Mouse (Mus musculus): ENCODE results near the gene Wrb.

Gene Wrb

DNA sequence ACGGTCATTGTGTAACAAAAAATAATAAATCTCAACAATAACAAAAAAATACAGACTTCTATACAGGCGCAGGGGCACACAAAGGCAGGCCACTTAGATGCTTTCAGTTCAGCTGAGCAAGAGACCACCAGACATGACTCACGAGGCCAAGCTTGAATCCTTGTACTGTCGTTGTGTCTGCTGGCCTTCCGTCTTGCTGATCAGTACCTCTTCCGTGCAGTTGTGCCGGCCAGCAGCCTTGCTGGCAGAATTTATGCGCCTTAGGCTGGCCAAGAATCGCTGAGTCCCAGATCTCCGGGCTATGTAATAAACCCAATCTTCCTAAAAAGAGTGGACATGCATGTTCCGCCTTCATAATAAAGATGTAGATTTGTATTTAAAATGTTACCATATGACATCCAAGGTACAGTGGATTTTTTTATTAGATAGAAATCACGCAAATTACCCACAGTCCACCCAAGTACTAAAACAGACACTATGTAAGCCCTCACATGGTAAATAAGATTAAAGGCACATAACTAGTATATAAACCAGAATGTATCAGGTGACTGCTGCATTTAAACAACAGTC, 13.4 kb downstream of the Wrb start:
- DNase-seq (ENCODE audit: low read depth, low spot score) = no peak

DNA sequence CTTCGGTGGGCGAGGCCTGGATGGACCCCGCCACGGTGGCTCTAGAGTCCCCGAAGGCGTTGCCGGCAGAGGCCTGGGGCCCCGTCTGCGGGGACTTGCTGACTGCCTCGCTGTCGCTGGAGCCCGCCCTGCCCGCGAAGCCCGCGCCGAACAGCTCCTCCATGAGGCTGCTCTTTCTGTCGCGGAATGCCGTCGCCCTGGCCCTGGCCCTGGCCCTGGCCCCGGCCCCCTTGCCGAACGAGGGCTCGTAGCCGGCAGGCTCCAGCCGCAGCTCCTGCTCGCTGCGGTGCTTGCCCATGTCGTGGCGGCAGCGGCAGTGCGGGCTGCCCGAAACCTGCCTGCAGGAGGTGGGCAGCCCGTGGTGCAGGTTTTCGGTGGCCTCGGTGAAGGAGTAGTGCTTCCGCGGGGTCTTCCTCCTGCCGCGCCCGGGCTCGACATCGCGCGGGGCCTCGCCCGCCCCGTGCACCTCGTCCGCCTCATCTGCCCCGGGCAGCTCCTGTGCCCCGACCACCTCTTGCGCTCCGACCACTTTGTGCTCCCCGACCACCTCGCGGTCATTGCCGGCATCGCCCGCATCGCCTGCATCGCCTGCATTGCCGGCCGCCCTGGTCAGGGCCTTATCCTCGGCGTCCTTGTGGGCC, 14.0 kb downstream of the Wrb start:
- DNase-seq (ENCODE audit: low read depth, low spot score) = no peak

DNA sequence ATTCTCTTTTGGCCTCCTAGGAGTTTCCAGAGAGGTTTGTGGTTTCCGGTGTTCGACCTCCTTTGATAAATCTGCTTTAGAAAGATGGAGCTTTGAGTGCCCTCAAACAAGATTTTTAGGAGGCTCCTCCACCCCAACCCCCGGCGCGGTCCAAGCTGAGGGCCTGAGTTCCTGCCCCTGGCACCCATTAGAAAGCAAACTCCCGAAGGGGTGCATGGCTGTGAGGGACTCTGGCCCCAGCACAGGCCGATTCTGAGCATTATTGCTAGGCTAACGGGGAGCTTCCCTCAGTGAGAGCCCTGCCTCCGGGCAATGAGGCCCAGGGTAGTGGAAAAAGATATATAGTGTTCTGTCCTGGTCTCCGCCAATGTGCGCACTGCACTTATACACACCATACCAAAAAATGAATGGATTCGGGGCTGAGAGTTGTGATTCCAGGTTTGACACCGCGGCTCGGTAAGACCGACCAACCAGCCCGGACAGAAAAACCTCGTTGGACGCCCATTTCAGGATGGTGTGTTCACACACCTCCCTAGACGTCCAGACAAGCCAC, 14.7 kb downstream of the Wrb start:
- no peak for DNase-seq (ENCODE audit: low read depth, low spot score)

DNA sequence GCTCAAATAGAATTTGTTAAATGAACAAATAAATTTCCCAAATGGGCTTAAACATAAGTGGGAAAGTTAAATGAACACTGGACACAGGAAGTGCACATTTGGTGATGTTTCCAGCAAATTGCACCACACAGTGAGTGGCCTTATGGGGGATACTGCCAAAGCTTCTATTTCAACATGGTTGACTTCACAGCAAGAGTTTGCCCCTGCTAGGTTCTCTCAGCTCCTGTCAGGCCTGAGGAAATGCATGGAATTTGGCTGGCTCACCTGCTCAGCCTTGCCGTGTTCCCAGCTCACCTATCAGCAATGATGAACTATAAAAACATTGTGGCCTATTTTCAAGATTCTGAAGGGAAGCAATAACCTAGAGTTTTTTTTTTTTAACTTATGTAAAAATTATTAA, 15.7 kb downstream of the Wrb start:
- no peak for DNase-seq (ENCODE audit: low read depth, low spot score)

DNA sequence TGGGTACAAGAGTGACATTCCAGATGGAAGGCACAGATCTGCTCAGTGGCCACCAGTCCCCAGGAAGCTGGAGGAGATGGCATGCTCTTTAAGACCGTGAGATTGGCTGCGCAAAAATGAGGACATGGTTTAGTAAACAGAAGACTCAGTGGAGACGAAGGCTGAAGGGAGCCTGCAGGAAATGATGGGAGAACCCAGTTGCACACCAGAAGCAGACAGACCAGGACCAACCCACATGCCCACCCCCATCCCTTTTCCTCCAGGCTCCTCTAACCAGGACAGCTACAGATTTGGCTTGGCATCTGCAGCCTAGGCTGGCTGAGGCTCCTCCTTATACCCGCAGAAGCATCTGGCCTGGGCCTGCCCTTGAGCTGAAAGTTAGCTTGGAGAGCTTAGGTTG, 16.1 kb downstream of the Wrb start:
- no peak for DNase-seq (ENCODE audit: low read depth, low spot score)

DNA sequence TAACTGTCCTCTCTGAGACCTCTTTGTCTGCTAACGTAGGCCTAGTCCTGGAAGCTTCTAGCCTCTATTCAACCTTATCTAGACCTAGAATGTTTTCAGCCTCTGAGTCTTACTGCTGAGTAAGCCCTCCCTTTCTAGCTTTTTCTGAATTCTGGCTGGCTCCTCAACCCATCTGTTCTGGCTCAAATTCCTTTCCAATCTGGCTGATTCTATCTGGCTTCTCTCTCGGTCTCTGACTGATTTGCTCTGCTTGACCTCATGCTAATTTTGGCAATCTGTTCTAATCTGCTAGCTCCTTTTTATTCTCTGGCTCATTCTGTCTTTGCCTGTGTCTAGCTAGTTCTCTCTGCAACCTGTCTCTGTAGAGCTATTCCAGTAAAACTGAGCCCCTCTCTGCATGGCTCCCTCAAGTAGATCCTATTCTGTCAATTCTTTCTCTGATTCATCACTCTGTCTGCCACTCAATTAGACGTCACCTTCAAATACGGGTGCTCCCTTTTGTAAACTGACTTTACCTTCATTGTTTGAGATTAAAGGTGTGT, 20.6 kb downstream of the Wrb start:
- DNase-seq (ENCODE audit: low read depth, low spot score) = no peak

DNA sequence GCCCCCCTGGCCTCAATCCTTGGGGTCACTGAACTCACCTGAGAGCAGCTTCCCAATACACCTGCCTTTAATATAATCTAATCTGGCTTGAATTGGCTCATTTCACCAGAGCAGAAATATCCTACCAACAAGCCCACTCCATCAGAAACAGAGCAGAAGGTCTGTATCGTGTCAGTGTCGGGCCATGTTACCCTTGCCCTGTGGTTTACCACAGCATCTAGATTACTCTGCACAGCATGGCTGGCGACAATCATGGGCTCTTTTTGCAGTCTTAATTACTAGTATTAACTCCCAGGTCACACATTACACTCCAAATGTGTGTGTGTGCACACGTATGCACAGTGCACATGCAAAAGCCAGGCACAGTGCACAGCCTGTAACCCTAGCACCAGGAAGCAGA, 23.6 kb downstream of the Wrb start:
- DNase-seq (ENCODE audit: low read depth, low spot score) = no peak

DNA sequence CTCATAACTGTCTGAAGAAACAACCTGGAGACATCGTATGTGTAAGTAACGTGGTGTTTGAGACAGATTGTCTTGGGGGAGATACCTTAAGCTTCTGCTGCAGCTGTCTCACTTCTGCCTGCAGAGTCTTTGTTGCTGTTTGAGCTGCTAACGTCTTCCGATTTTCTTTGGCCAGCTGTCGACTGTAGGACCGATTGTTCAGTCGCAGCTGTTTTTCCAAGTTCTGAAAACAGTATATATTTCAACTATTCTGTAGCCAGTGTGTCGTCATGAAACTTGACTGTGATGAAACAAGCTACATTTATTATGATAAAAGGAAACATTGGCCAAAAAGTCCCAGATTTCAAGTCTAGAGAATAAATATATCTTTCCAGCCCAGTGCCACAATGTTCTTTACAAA, 28.4 kb downstream of the Wrb start:
- no peak for DNase-seq (ENCODE audit: low read depth, low spot score)

DNA sequence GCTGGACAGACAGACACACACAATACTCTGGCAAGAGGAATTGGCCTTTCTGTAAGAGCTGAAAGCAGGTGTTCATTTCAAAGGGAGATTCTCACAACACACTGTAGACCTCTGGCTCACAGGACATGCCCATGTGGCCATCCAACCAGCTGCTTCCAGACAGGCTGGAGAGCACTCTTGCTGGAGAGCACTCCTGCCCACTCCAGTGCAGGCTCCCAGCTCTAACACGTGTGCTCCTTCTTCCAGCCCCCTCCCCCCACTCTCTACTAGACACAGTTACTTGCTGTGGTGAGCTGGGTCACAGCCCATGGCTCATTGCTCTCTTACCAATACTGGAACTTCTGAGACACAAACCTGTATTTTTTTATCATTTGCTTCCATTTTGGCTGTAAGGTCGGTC, 30.2 kb downstream of the Wrb start:
- no peak for DNase-seq (ENCODE audit: low read depth, low spot score)

DNA sequence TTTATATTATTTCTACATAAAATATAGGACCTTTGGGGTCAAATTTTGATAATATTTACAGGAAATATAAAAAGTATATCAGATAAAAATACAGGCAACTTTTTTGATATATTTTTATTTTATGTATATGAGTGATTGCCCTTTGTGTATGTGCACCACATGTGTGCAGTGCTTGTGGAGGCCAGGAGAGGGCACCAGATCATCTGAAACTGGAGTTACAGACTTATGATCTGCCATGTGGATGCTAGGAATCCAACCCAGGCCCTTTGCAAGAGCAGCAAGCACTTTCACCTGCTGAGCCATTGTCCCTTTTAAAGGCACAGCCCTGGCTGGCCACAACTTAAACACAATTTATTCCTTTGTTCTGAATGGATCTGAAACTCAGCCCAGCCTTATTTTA, 33.9 kb downstream of the Wrb start:
- no peak for DNase-seq (ENCODE audit: low read depth, low spot score)

DNA sequence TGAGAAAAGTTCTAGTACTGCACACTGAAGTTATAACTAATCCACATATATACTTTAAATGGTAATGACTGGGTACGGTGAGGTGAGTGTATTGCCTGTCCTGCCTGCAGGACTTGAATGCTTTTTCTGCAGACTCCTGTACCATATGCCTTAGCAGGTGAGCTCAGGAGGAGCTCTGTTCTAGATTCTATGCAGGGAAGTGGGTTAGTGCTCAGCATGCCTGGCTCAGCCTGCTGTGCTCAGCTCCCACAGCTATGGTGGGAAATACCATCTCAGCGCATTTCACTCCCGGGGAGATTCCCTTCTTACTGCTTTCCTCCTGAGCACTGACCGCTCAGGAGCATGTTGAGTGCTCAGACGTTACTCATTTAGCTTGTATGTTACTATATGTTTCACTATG, 42.4 kb downstream of the Wrb start:
- DNase-seq (ENCODE audit: low read depth, low spot score) = no peak

DNA sequence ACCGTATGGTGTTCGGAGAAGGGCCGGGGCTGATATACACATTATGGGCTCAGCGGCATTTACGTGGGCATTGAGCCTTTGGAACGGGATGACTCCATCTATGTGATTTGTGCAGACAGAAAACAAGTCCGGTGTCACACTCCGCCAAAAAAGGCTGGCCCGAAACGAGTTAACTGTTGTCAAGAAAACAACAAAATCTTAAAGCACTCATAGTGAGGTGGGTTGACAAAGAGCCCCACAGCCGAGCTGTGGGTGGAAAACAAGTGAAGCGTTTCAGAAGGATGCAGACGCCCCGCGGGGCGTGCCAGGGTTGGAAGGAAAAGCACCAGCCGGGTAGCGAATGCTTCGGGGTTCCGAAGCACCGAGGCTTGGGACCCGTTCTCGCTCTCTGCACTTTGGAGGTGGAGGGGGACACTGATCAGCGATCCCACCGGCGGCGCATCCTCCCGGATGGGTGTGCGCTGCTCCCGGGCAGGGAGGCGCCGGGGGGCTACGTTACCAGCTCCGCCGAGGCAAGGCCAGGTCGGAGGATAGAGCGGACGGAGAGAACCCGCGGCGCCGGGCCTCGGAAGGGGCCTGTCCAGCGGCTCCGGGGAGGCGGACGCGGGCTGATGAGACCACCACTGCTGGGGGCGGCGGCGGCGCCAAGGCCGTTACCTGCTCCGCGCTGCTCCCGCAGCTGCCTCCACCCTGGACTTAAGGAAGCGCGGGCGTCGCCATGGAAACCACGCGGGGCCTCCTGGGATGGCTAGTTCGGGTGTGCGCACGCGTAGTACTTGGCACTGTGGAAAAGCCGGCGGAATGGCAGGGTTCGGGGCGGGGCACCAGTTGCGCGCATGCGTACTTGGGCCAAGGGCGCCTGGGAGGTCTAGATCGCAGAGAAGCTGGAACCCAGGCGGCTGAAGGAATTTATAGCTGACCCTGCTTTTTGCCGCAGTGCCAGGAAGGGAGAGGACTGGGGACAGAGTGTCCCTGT, 46.6 kb downstream of the Wrb start, which contains the start of gene Lca5l:
Gene Lca5l (minus strand): TSS at position 741 of the 976 bp plus-strand sequence.
- peak; percentile 96 for DNase-seq (ENCODE audit: low read depth, low spot score)

DNA sequence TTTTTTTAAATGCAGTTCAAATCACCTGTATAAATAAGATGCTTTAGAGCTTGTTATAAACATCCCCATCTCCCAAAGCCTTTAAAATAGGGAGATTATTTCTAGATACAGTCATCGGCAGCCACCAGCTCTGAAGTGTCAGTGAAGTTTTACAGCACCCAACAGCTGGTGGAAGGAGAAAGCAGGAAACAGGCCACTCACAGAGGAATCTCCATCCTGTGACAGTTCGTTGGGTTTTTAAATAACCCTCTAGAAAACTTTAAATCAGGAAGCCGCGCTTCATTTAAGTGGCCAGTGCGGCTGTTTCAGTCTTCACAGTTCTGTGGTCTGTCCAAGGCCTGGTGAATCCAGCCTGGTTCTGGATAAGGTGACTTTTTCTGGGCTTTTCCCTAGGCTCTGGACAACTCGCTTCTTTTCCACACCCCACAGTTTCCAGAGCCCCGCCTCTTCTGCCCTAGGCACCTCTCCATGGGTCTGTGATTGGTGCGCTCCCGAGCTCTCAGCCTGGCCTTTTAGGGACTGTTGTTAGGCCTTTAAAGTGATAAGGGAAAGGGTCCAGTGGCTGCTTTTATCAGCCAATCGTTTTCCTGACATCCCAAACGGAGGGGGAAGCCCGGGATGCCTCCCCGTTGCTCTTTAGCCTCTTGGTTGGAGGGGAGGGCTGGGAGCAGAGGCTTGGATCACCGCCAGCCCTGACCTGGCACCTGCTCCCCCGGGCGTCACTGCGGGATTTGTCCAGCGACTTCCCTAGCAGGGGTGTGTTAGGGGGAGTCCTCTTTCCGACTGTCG, 54.9 kb downstream of the Wrb start, which contains the start of gene Sh3bgr:
Gene Sh3bgr (plus strand): TSS at position 538 of the 789 bp plus-strand sequence.
- no peak for DNase-seq (ENCODE audit: low read depth, low spot score)

DNA sequence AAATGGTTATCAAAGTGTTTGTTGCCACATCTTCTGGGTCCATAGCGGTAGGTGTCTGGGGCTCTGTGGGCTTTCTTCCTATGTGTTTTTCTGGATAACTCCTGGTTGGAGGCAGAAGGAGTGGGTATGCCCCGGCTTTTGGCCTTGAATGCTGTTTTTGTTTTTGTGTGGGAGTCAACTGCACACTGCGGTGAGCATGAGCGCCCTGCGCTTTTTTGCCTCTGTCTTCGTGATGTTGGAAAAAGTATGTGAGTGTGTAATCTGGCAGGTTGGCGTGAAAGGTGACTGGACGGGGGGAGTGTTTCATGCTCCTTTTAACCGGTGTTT, 55.5 kb downstream of the Wrb start:
- no peak for DNase-seq (ENCODE audit: low read depth, low spot score)

DNA sequence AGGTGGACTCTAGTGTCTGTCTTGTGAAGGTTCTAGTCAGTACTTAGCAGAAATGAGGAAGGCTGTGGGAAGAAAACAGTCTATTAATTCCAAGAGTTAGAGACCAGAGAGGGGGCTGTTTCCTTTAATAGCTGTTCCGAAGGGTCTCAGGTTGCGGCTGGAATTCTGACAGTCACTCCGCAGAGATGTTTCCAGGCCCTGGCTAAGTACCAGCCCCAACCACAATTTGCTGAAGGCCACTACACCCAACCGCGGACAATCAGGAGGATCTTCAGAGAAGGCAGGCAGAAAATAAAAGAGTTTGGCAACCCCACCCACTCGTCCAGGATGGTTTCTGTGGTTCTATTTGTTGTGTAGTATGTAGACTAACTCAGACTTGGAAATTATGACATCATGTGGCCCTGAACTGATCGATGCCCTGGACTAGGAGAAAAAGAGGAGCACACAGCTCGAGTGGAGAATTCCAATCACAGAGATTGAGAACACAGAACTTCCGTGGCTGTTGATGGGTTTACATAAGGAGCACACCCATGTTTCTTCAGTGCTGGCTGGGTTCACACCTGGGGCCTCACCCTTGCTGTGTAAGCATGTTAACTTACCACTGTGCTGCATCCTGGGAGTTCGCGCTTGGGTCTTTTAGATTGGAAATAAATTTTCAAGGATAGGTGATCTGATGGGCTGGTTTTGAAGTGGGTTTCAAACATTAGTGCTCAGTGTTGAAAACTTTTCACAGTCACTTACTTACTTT, 56.5 kb downstream of the Wrb start:
- DNase-seq (ENCODE audit: low read depth, low spot score) = no peak
